Mouse (Mus musculus) liver, embryonic 14.5 days (tissue): ENCODE results near the gene Crebbp.

ENCODE experiments used
- CTCF ChIP-seq: IDR thresholded peaks from 2 replicates; pipeline ENCODE4 v1.5.1; 2016; ENCODE audit warnings: antibody characterized with exemption, low read depth, control low read depth
- EP300 ChIP-seq: IDR thresholded peaks from 2 replicates; pipeline ENCODE4 v1.6.1; 2016; ENCODE audit warnings: antibody characterized with exemption, low read depth

- TF ChIP-seq CTCF: no peak
- peak; percentile 54 for TF ChIP-seq EP300
Measured at GRCm38 (mm10) chr16:4199995-4200394, 13.8 kb downstream of the Crebbp start.
